Mouse (Mus musculus) myocyte (in vitro differentiated cells): ENCODE measurements around the gene Smyd3.

Experiments used
- CEBPB ChIP-seq: IDR thresholded peaks from 2 replicates; pipeline ENCODE4 v1.6.1; 2011; ENCODE audit warnings: mild to moderate bottlenecking, moderate library complexity; ENCODE audit not compliant: poor library complexity, insufficient read depth, severe bottlenecking
- E2F4 ChIP-seq: IDR thresholded peaks from one replicate; pipeline ENCODE4 v1.6.1; 2011; ENCODE audit warnings: mild to moderate bottlenecking, control low read depth, moderate library complexity; ENCODE audit not compliant: insufficient read depth
- MAX ChIP-seq: IDR thresholded peaks from one replicate; pipeline ENCODE4 v1.6.1; 2011; ENCODE audit warnings: low read depth, mild to moderate bottlenecking, control low read depth
- MYOG ChIP-seq, 3 experiments: IDR thresholded peaks; one replicate each; pipeline ENCODE4 v1.6.1; 2011; ENCODE audit warnings: control low read depth in 2 of 3, low read depth in 2 of 3, mild to moderate bottlenecking in 2 of 3; ENCODE audit not compliant: insufficient read length in 2 of 3, control insufficient read depth in 1 of 3, insufficient read depth in 1 of 3
- POLR2A ChIP-seq: IDR thresholded peaks from one replicate; pipeline ENCODE4 v1.6.1; 2011; ENCODE audit warnings: low read depth, mild to moderate bottlenecking, control low read depth, moderate library complexity; ENCODE audit not compliant: insufficient read length
- POLR2AphosphoS2 ChIP-seq: IDR thresholded peaks from one replicate; pipeline ENCODE4 v1.6.1; 2011; ENCODE audit warnings: low read depth, control low read depth; ENCODE audit not compliant: insufficient read length
- SRF ChIP-seq: IDR thresholded peaks from one replicate; pipeline ENCODE4 v1.6.1; 2011; ENCODE audit warnings: low read depth; ENCODE audit not compliant: control insufficient read depth, insufficient read length
- TCF12 ChIP-seq: IDR thresholded peaks from one replicate; pipeline ENCODE4 v1.6.1; 2011; ENCODE audit warnings: mild to moderate bottlenecking, control low read depth; ENCODE audit not compliant: poor library complexity, insufficient read depth, severe bottlenecking
- TCF3 ChIP-seq: IDR thresholded peaks from one replicate; pipeline ENCODE4 v1.6.1; 2011; ENCODE audit warnings: low read depth, control low read depth; ENCODE audit not compliant: insufficient read length
- USF1 ChIP-seq: IDR thresholded peaks from one replicate; pipeline ENCODE4 v1.6.1; 2011; ENCODE audit warnings: low read depth, mild to moderate bottlenecking, control low read depth, moderate library complexity

DNA sequence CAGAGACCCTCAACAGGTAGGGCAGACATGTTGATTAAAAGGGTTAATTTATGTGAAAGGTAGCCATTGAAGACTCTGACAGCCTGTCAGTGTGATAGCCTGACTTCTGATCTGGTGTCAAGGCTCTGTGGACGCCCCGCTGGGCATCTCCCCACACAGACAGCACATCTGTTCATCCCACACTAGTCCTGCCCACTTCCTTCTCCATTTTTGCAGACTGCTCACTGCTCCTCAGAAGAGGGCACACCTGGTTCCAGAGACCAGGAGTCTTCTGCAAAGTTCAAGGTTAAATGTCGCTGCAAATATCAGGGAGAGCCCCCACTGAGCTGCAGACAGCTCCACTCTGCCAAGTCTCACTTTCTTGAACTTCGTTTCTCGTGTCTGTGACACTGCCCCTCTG, 299.8 kb downstream of the Smyd3 start:
- TF ChIP-seq POLR2A, result no peak
- TF ChIP-seq SRF, result no peak
- no peak for TF ChIP-seq CEBPB
- no peak for TF ChIP-seq POLR2AphosphoS2
- no peak for TF ChIP-seq E2F4
- no peak for TF ChIP-seq USF1
- no peak for TF ChIP-seq MYOG (IDR thresholded peaks at IDR 0.05; ENCODE audit: control insufficient read depth in 1 of 3, insufficient read depth in 1 of 3, insufficient read length in 2 of 3, low read depth in 2 of 3)
- no peak for TF ChIP-seq TCF3
- no peak for TF ChIP-seq MAX
- no peak for TF ChIP-seq TCF12
